Mouse (Mus musculus) ES-Bruce4 (cell line): ENCODE results near the gene Olfr718-ps1.

Experiments used
- CTCF ChIP-seq: IDR thresholded peaks from one replicate; pipeline ENCODE4 v1.8.1; 2011; ENCODE audit warnings: low read depth, low read length
- EP300 ChIP-seq: IDR thresholded peaks from 2 replicates; pipeline ENCODE4 v1.6.1; 2011; ENCODE audit warnings: low read depth, low read length; ENCODE audit not compliant: insufficient read depth
- POLR2A ChIP-seq: IDR thresholded peaks from one replicate; pipeline ENCODE4 v1.8.1; 2011; ENCODE audit warnings: low read length; ENCODE audit not compliant: insufficient read depth

GRCm38 (mm10) chr5:143130342-143130741, 17.0 kb downstream of the Olfr718-ps1 start:
- no peak for TF ChIP-seq EP300
- TF ChIP-seq POLR2A = no peak
- TF ChIP-seq CTCF = peak; percentile 38
